Mouse (Mus musculus): ENCODE measurements at regions not wholly inside any gene's neighbourhood (a gene's known extent, or its start where the extent isn't known, plus 50 kb on each side); places are given as distances from the start of the nearest gene placed in this dataset.

DNA sequence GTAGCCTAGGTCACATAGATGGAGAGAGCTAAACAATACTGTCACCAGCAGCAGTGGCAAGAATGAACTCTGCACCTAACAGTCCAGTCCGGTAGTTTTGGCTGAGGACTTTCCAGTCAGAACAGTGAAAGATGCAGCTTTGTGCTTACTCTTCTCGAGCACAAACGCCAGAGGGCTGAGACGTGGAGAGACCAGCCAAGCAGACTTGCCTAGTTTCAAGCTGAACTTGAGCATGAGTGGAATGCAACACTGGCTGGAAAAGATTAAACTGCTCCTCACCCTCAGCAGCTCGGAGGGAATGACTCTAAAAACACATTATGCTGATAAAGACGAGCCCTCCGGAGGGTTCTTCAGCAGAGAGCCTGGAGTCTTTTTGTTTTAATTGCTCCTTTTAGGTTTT is 329.8 kb downstream of the Efnb2 start:
- H3K27me3 ChIP-seq (replicated peaks; ENCODE audit: insufficient read depth, low read length): no peaks in the 10 kb centered on the region
- no peak overlapping the region for H3K9ac ChIP-seq (replicated peaks; ENCODE audit: low read depth)
- ATAC-seq (peak; percentile 45; the same call in 1 of the 2 replicates), DNase-seq (ENCODE audit: low spot score) (peak; percentile 53)
- H3K4me3 ChIP-seq (ENCODE audit: low read depth, low read length): no peak overlapping the region
- no peak overlapping the region for H3K4me2 ChIP-seq (replicated peaks; ENCODE audit: low read depth, low read length)
- 24% methylated on average over 7 of the region's 7 CpGs for WGBS
- no peaks in the 10 kb centered on the region for H3K36me3 ChIP-seq (ENCODE audit: insufficient read depth, low read length)
- TF ChIP-seq CTCF (IDR thresholded peaks at IDR 0.05) (peak; percentile 51), EP300 (IDR thresholded peaks at IDR 0.05) (no peak)
- no peak overlapping the region for H3K27ac ChIP-seq (ENCODE audit: low read length)
- H3K9me3 ChIP-seq (ENCODE audit: low read length): no peaks in the 10 kb centered on the region
- peaks cover 5% of the 10 kb centered on the region; the same call in 1 of the 2 replicates for H3K4me1 ChIP-seq (ENCODE audit: insufficient read depth, low read depth, low read length)

DNA sequence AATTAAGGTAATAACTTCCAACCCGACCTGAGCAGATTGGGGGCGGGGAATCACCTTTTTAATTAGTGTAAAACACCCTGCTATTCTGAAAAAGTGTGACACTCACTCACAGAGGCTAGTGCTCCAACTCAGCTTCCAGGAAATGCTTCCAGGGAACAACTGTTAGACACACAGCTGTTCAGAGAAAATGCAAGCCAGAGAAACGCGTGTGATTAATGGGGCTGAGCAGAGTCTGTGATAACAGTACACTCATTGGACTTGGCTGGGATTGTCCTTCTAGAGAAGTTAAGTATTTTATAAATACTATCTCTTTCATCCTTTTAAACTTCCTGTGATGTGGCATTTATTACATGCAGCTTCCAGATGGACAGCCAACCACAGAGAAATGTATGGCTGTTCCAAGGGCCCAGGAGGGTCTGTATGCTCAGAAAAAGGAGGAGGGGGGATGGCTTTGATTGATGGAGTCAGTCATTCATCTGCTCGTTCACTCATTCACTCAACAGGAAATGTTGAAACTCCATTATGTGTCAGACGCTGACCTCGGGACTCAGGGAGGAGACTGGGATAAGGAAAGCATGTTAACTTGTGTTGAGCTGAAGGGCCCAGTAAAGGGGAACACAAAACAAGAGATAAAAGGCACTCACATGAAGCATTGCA is 332.9 kb downstream of the Efnb2 start:
- Histone ChIP-seq H3K4me3 (ENCODE audit: low read depth, low read length) (no peak overlapping the region), H3K4me2 (replicated peaks; ENCODE audit: low read depth, low read length) (no peak overlapping the region), H3K9ac (replicated peaks; ENCODE audit: low read depth) (no peak overlapping the region), H3K36me3 (ENCODE audit: insufficient read depth, low read length) (no peaks in the 10 kb centered on the region), H3K27me3 (replicated peaks; ENCODE audit: insufficient read depth, low read length) (no peaks in the 10 kb centered on the region), H3K4me1 (ENCODE audit: insufficient read depth, low read depth, low read length) (peaks cover 16% of the 10 kb centered on the region; the same call in 1 of the 2 replicates), H3K27ac (ENCODE audit: low read length) (no peak overlapping the region), H3K9me3 (ENCODE audit: low read length) (no peaks in the 10 kb centered on the region)
- TF ChIP-seq CTCF (IDR thresholded peaks at IDR 0.05): no peak
- TF ChIP-seq EP300 (IDR thresholded peaks at IDR 0.05): peak; percentile 16; the same call in 1 of the 2 replicates
- ATAC-seq (peak; percentile 75), DNase-seq (ENCODE audit: low spot score) (peak; percentile 82)
- 20% methylated on average over 7 of the region's 7 CpGs for WGBS

DNA sequence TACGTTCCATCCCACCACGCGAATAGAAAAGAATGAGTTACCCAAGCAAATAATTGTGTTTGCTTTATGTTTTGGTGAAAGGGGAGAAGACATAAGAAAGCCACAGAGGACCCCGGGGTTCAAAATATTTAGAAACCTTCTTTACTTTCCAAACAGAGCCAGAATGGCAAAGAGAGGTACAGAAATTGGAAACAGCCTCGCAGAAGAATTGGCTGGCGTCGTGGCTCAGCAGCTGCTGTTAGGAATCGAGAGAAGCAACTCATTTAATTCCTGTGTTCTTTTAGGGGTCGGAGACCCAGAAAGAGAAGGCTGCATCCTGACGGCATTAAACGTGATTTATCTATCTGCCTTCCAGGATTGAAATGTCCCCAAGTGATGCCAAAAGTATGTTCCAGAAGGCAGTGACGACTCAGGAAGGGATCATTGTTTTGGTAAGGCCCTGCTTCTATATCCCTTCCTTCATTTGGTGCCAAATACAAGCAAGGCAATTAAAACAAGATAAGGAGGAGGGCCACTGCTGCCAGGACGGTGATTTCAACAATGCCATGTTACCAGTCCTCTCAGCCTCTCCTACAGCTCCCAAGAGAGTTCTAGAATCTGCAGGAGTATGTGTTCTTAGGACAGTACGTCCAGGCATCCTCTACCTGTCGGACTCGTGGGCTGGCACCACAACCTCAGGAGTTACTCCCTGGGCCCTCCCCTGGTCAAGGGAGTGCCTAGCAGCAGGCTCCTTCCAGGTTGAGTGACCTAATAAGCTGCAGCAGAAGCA is 334.8 kb downstream of the Efnb2 start:
- no peak overlapping the region for H3K4me2 ChIP-seq (replicated peaks; ENCODE audit: low read depth, low read length)
- no peaks in the 10 kb centered on the region for H3K27me3 ChIP-seq (replicated peaks; ENCODE audit: insufficient read depth, low read length)
- ATAC-seq (peak; percentile 74), DNase-seq (ENCODE audit: low spot score) (peak; percentile 80)
- TF ChIP-seq CTCF (IDR thresholded peaks at IDR 0.05) (0 out of 2 replicates have a peak, but pooled peaks have one; percentile 10), EP300 (IDR thresholded peaks at IDR 0.05) (peak; percentile 98)
- 42% methylated on average over 16 of the region's 16 CpGs for WGBS
- no peak overlapping the region for H3K4me3 ChIP-seq (ENCODE audit: low read depth, low read length)
- no peaks in the 10 kb centered on the region for H3K9me3 ChIP-seq (ENCODE audit: low read length)
- no peak overlapping the region for H3K9ac ChIP-seq (replicated peaks; ENCODE audit: low read depth)
- no peaks in the 10 kb centered on the region for H3K36me3 ChIP-seq (ENCODE audit: insufficient read depth, low read length)
- peak overlapping the region; percentile 27; the same call in 1 of the 2 replicates for H3K27ac ChIP-seq (ENCODE audit: low read length)
- H3K4me1 ChIP-seq (ENCODE audit: insufficient read depth, low read depth, low read length): peaks cover 16% of the 10 kb centered on the region; the same call in 1 of the 2 replicates

DNA sequence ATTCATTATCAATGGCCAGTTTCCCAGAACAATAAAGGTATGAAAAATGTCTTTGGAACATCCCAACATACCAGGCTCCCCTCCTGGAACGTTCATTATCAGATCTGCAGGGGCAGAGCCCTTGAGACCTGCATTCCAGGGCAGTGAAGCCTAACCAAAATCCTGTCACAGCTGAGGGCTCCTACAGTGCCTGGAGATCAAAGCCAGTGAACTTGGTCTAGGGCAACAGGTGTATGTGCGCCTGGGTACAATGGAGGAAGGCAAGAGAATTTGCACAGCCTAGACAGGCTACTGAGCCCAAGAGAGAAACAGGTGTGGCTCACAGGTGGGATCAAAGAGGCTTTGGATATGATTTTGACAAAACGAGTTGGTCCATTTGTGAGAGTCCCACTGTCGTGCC is 335.6 kb downstream of the Efnb2 start:
- no peak for ATAC-seq
- H3K4me1 ChIP-seq (ENCODE audit: insufficient read depth, low read depth, low read length): peaks cover 16% of the 10 kb centered on the region; the same call in 1 of the 2 replicates

DNA sequence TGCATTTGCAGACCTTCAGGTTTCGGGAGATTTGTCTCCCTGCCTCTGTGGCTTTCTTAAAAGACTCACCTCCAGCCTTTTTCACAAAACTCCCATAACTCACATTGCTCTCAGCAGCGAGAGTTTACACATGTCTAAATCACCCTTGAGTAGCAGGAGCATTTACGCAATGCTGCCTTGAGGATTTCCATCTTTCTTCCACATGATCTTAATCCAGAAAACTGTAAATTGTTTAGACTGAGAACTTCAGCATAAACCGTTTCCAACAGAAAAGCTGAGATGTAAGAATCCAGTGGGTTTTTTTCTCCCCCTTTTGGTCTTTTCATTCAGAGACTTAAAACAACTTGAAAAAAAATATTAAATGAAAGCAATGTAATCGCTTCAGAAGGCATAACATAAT is 336.5 kb downstream of the Efnb2 start:
- H3K4me1 ChIP-seq (ENCODE audit: insufficient read depth, low read depth, low read length): peaks cover 16% of the 10 kb centered on the region; the same call in 1 of the 2 replicates
- H3K9ac ChIP-seq (replicated peaks; ENCODE audit: low read depth): no peak overlapping the region
- H3K4me3 ChIP-seq (ENCODE audit: low read depth, low read length): no peak overlapping the region
- H3K9me3 ChIP-seq (ENCODE audit: low read length): no peaks in the 10 kb centered on the region
- no peak for ATAC-seq
- H3K27ac ChIP-seq (ENCODE audit: low read length): no peak overlapping the region
- H3K36me3 ChIP-seq (ENCODE audit: insufficient read depth, low read length): no peaks in the 10 kb centered on the region
- H3K27me3 ChIP-seq (replicated peaks; ENCODE audit: insufficient read depth, low read length): no peaks in the 10 kb centered on the region
- WGBS: 35% methylated on average over 5 of the region's 5 CpGs
- H3K4me2 ChIP-seq (replicated peaks; ENCODE audit: low read depth, low read length): no peak overlapping the region
- DNase-seq (ENCODE audit: low spot score): peak; percentile 43
- no peak for TF ChIP-seq CTCF (IDR thresholded peaks at IDR 0.05)
- TF ChIP-seq EP300 (IDR thresholded peaks at IDR 0.05): no peak

More for the DNA sequence above, 335.6 kb downstream of the Efnb2 start:
- Histone ChIP-seq H3K4me3 (ENCODE audit: low read depth, low read length) (no peak overlapping the region), H3K27ac (ENCODE audit: low read length) (no peak overlapping the region), H3K4me2 (replicated peaks; ENCODE audit: low read depth, low read length) (no peak overlapping the region), H3K9me3 (ENCODE audit: low read length) (no peaks in the 10 kb centered on the region), H3K27me3 (replicated peaks; ENCODE audit: insufficient read depth, low read length) (no peaks in the 10 kb centered on the region), H3K36me3 (ENCODE audit: insufficient read depth, low read length) (no peaks in the 10 kb centered on the region), H3K9ac (replicated peaks; ENCODE audit: low read depth) (no peak overlapping the region)
- WGBS: 48% methylated on average over 4 of the region's 4 CpGs
- no peak for TF ChIP-seq EP300 (IDR thresholded peaks at IDR 0.05)
- no peak for TF ChIP-seq CTCF (IDR thresholded peaks at IDR 0.05)
- no peak for DNase-seq (ENCODE audit: low spot score)

DNA sequence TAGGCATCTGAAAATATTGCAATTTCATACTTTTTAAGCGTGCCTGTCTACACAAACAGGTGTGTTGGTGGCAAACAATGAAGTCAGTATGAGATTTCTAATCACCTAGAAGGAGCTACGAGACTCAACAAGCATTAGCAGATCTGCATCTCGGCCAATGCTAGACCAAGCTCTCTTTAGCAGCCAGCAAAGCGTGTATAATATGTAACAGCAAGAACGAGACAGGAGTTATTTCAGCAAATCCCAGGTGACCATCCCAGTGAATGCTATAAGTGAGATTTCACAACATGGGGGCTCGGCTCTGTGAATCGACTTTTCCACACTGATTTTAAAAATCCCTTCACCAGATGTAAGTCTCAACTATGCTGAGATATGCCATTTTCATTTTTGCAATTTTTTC is 352.8 kb downstream of the Efnb2 start:
- Histone ChIP-seq H3K4me3 (ENCODE audit: low read depth, low read length) (no peak overlapping the region), H3K27ac (ENCODE audit: low read length) (no peak overlapping the region), H3K36me3 (ENCODE audit: insufficient read depth, low read length) (no peaks in the 10 kb centered on the region), H3K4me2 (replicated peaks; ENCODE audit: low read depth, low read length) (no peak overlapping the region), H3K9ac (replicated peaks; ENCODE audit: low read depth) (no peak overlapping the region), H3K9me3 (ENCODE audit: low read length) (no peaks in the 10 kb centered on the region), H3K4me1 (ENCODE audit: insufficient read depth, low read depth, low read length) (no peaks in the 10 kb centered on the region), H3K27me3 (replicated peaks; ENCODE audit: insufficient read depth, low read length) (no peaks in the 10 kb centered on the region)
- 77% methylated on average over 7 of the region's 7 CpGs for WGBS
- no peak for DNase-seq (ENCODE audit: low spot score)
- ATAC-seq: no peak
- TF ChIP-seq EP300 (IDR thresholded peaks at IDR 0.05) (no peak), CTCF (IDR thresholded peaks at IDR 0.05) (no peak)

Measured in lung, postnatal 0 days (tissue).